Mouse (Mus musculus) adrenal gland, postnatal 4 days (tissue): Measurements from ENCODE around the gene Grin2d. TPM values are rescaled to one million over a fixed set of nuclear protein-coding genes. Genes with fewer than 3 reads are reported as not detected.

Experiments used
- DNase-seq, 2 experiments: peaks; one replicate each; pipeline ENCODE4 v3.0.0; 2021 to 2022; ENCODE audit warnings: low spot score in 2 of 2, mixed read lengths in 2 of 2
- total RNA-seq, 2 experiments: library from RNA; stranded (reverse); gene quantifications; 2 replicates each; pipeline ENCODE4 v1.2.3; 2021

Gene Grin2d
- total RNA-seq, 2 experiments from 2014 or later = 2.0 to 2.1 TPM

DNA sequence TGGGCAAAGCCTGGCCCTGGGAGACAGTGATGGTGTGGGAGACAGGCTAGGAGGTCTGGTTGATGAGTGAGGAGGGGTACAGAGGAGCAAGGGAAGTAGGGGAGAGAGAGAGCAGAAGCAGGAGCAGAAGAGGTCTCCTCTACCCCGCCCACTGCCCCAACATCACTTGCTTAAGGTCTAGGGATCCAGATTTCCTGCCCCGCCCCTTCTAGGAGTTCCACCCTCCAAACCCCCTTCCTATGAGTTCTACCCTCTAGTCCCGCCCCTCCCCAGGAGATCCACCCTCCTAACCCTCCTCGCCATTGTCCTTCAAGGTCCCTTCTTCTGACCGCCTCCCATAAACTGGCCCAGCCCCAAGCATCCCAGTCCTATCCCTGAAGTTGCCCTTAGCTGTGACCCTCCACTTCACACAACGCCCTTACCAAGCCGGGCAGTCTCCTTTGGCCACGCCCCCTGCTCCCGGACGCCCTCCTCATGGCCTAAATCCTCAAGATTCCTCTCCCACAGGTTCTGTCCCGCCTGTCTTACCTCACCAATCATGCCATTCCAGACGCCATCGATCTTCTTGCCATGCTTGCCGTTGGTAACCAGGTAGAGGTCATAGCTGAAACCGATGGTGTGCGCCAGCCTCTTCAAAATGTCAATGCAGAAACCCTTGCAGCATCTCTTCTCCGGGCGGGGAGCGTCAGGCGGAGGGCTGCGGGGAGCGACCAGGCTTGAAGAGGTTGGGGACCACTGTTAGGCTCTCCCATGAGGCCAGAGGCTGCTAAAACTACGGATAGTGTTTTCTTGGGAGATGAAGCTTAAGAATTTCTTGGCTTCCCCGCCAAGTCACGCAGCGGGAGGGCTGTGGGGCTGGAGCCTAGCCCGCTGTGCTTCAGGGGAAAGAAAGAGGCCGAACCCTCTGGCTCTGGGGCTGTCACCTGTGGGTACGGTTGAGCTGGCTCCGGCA lies 21.0 kb downstream of the Grin2d start:
- DNase-seq = no peak

DNA sequence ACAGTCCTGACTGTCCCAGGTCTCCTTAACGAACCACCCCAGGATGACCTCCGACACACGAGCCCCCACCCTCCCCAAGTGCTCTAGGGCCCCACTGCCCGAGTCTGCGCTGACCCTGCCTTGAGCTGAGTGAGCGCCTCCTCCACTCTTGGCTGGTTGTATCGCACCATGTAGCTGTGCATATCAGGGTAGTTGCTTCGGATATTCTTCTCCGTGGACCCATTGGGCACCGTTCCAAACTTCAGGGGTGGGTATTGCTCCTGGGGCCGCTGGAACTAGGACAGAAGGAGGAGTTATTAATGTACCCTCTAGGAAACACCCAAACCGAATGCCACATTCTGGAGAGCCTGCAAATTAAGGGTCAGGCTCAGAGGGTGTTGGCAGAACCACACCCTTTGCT lies 25.1 kb downstream of the Grin2d start:
- no peak for DNase-seq

GRCm38 (mm10) chr7:45850661-45851060 lies 27.5 kb downstream of the Grin2d start:
- no peak for DNase-seq

DNA sequence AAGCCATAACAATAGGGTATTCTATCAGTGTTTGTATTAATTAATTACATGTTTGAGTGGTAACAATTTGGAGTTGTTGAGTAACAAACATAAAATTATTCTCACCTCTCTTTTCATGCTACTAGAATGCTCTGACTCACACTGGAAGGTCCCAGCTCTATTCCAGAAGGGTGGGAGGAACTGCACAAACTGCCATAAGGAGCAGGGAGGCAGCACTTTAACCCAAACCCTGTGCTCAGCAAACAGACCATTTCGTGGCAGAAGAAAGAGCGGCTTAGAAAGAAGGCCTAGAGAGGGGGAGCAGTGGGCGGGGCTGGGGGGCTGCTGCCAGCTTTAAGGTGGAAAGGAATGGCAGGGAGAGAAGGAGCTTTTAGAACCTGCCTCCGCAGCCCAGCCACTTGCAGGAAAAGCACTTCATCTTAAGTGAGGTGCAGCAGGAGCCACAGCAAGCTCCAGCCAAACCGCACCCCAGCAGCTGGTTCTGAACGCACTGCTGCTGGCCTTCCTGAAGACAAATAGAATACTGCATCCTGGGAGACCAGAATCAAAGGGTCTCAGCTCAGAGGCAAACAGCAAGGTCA lies 29.6 kb downstream of the Grin2d start:
- DNase-seq = no peak

- no peak for DNase-seq
Observed at GRCm38 (mm10) chr7:45842950-45843744, 35.0 kb downstream of the Grin2d start.

- DNase-seq = no peak
Observed at GRCm38 (mm10) chr7:45833924-45834323, 44.3 kb downstream of the Grin2d start.

- no peak for DNase-seq
Observed at GRCm38 (mm10) chr7:45833148-45833790, 44.9 kb downstream of the Grin2d start.

DNA sequence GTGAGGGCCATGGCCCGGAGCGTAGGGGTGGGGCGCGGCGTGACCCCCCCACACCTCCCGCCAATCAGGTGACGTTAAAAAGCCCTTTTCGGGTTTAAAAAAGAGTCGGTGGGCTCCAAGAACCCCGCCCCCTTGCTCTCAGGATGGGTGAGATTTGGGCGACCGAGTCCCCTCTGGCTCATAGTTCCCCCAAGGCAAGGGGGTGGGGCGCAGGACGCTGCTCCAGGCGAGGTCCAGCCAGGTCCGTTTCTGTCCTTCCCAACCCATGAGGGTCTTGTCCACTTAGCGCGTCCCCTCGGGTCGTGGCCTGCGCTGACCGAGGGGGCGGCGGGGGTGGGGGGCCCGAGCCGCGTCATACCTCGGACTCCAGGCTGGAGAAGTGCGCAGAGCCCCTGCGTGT lies 45.8 kb downstream of the Grin2d start:
- DNase-seq = no peak

DNA sequence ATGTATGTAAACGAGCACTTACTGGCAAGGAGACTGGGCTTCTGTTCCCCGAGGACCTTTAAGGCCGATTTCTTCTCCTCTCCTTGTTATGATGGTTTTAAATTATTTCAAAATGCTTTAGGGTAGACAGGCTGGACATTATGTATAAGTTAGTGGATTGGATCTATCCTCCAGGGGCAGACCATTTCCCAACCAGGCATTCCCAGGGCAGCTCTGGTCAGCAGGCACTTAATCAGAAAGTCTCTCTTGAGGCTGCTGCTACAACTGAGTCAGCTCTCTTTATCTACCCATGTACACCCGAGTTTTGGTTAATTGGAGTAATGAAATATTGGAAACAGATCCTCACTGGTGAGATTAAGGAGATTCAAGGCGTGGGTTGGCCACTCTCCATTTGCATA lies 47.1 kb downstream of the Grin2d start:
- DNase-seq = no peak

GRCm38 (mm10) chr7:45830427-45831127 lies 47.6 kb downstream of the Grin2d start, which contains the start of gene Grwd1:
Gene Grwd1, minus strand, starts transcription at chr7:45830944.
- peak; percentile 63 to 69 for DNase-seq

DNA sequence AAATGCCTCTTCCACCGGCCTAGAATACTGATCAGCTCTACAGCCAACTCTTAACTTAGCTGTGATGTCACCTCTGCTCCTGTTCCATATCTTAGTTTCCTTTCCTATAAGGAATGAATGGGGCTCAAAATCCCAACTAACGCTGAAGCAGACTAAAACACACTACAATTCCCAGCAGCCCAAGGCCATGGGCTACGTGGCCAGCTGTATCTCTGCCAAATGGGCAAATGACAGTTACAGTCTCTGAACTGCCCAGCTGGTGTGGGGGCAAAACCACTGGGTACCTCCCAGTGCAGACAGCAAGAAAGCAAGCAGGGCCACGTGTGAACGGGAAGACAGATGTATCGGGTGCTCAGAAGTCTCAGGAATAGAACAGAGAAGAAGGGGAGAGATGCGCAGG lies 51.5 kb downstream of the Grin2d start:
- no peak for DNase-seq

- DNase-seq = no peak
Observed at GRCm38 (mm10) chr7:45824598-45824997, 53.6 kb downstream of the Grin2d start, which contains the start of gene Kcnj14. Gene Kcnj14, minus strand, starts transcription at chr7:45824782.

- DNase-seq = no peak
Observed at GRCm38 (mm10) chr7:45820913-45821312, 57.3 kb downstream of the Grin2d start.

GRCm38 (mm10) chr7:45819843-45820242 lies 58.3 kb downstream of the Grin2d start:
- DNase-seq = no peak

DNA sequence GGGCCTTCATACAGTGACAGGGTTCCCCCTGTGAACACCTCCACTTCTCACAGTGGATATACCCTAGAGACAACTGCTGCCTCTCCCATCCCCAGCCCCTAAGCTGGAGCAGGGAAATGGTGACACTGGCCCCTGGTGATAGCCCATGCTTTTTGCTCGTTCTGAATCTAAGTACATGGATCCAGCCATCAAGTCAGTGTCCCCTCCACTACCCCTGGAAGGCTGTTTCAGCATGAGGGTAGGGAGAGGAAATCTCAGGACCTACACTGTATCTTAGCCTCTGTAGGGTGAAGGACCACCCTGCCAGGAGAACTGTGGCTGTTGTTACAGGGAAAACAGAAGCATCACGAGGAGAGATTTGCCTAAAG lies 62.2 kb downstream of the Grin2d start:
- DNase-seq = no peak

- DNase-seq = no peak
Observed at GRCm38 (mm10) chr7:45815323-45815983, 62.7 kb downstream of the Grin2d start.

GRCm38 (mm10) chr7:45814841-45815240 lies 63.3 kb downstream of the Grin2d start:
- no peak for DNase-seq

GRCm38 (mm10) chr7:45813787-45814779 lies 64.1 kb downstream of the Grin2d start, which contains the start of gene Cyth2:
Gene Cyth2, minus strand, starts transcription at chr7:45814581.
- DNase-seq = peak; percentile 87 to 98

- DNase-seq = no peak
Observed at GRCm38 (mm10) chr7:45812921-45813320, 65.3 kb downstream of the Grin2d start.
